Mouse (Mus musculus) lung, adult 2 months (tissue): ENCODE results near the gene Olfr1204.

Experiments
- CTCF ChIP-seq: fragments of 200-500 bp; IDR thresholded peaks from 2 replicates; pipeline ENCODE4 v1.5.1; 2011; ENCODE audit warnings: mild to moderate bottlenecking, low read length, control low read depth; ENCODE audit not compliant: insufficient read depth
- POLR2A ChIP-seq: fragments of 200-500 bp; IDR thresholded peaks from 2 replicates; pipeline ENCODE4 v1.6.1; 2011; ENCODE audit warnings: low read depth, mild to moderate bottlenecking, control low read depth, low read length, borderline replicate concordance; ENCODE audit errors: extremely low read depth

DNA sequence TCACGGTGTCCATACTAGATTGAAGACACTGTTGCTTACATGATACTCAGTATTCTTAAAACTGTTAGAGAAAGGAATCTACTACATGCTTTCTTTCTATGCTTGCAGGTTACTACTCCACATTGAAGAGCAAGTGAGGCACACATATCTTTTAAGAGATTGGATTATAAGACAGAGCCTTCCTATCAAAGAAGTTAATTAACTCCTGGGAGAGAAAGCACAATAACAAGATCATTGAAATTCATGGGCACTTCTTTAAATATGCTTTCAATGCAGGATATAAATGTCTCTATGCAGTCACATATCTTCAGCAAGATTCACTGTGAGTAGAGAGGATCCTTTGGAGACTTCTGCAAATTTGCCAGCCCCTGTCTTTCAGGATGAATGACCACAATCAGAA is at the start of gene Olfr1204:
- TF ChIP-seq POLR2A (no peak), CTCF (no peak)
